Mouse (Mus musculus) ovary, postnatal 36 days (tissue): Measurements from ENCODE around the gene Atp1a2.

Experiments used
- DNase-seq: peaks from one replicate; pipeline ENCODE4 v3.0.0; 2022; ENCODE audit warnings: low spot score, mixed read lengths

Atp1a2 gene

DNA sequence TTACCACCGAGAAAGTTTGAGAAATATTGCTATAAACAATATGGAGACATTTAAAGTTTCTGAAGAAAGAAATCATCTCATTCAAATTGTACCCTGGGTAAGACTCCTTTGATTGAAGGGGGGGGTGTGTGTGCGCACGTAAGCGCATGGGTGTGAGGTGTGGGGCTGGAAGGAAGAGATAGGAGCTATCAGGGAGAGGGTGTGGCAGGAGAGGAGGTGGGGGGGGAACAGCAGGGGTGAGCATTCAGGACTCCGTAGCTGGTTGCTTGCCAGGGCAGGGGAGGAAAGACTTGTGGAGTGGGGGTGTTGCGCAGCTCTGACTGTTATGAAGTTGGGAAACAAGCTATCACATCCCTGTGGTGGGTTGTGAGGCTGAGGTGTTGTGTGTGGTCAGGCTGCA is 6.6 kb upstream of the Atp1a2 start:
- no peak for DNase-seq

DNA sequence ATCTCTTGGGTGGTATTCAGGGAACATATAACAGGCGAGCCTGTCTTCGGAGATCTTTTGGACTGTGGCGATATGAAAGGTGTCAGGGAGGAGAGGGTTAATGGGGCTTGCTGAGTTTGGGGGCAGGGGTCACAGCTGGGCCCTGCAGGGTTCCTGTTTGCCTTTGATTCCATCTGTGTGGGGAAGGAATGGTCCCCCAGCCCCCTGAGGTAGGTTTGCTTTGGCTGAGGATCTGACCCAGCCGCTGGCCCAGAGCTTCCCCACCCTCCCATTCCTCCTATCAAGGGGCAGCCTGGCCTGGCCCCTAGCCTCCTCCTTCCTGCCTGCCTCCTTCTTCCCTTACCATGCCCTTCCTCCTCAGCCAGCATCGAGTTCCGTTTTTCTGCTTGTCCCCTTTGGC is 5.0 kb upstream of the Atp1a2 start:
- DNase-seq, result no peak

DNA sequence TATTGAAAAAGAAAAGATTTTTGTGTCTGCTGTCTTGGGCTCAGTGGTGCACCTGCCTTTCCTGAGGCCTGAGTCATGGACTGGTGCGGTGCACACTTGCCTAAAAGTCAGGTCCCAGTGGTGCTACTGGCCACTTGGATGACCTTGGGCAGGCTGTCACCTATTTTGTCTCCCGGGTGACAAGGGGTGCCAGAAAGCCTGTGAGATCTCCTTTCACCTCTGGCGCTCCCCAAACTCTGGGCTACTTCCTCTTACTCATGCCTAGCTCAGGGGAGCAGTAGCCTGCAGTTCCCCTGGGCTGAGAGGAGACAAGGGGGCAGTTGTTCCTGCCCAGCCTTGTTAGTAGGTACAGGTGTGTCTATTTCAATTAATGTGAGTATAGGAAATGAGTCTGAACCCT is 4.4 kb upstream of the Atp1a2 start:
- no peak for DNase-seq

GRCm38 (mm10) chr1:172301180-172301579 is 3.3 kb upstream of the Atp1a2 start:
- no peak for DNase-seq

DNA sequence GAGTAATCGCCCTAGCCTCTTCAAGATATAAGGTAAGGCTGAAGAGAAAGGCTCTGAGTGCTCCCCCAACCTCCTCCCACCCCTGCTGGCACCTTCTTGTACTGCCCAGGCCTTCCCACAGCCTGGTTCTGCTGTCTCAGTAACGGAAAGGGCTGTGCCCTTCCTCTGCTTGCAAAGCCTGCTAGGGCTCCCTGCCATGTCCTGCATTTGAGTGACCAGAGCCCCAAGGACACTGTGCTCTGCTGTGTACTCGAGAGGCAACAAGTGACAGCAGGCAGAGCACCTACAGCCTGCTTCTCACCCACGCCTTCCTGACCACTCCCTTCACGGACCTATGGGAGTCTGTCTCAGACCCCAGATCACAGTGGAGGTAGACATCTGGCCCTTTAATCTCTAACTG is 2.4 kb upstream of the Atp1a2 start:
- DNase-seq, result no peak

DNA sequence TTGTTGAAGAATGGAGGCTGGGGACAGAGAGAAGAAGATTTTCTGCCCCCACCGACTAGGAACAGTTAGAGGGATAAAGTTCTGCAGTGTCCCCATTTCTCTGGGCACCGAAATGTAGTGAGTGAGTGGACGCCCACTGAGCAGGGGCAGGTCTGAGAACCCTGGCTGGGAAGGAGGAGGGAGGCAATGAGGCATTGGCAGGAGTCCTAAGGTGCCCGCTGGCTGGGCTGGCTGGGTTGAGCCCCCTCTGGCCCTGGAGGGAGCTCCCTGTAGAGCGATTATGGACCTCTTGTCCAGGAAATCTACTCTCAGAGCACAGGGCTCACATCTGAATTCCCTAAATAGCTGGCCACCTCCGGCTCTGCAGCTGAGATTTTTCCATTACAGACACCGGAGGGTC is 1.7 kb upstream of the Atp1a2 start:
- DNase-seq, result no peak

- DNase-seq, result no peak
Observed at GRCm38 (mm10) chr1:172296816-172297510, 901 bp downstream of the Atp1a2 start.

- DNase-seq, result peak; percentile 30
Observed at GRCm38 (mm10) chr1:172295751-172296197, 2.1 kb downstream of the Atp1a2 start.

DNA sequence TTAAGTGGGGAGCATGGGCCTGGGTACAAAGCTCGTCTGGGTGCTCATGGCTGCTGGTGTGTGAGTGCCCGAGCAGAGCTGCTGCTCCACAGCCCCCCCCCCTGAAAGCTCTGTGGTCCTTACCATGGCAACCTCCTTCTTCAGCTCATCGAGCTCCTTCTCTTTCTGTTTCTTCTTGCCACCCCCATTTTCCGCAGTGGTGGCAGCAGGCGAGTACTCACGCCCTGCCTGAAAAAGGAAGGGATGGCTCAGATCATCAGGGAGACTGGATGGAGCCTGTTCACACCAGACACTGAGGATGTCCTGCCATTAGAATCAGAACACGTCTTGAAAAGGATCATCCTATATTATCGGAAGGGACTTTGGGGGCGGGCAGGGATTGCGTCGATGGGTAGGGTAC is 4.4 kb downstream of the Atp1a2 start:
- no peak for DNase-seq

- no peak for DNase-seq
Observed at GRCm38 (mm10) chr1:172292880-172293279, 5.0 kb downstream of the Atp1a2 start.

DNA sequence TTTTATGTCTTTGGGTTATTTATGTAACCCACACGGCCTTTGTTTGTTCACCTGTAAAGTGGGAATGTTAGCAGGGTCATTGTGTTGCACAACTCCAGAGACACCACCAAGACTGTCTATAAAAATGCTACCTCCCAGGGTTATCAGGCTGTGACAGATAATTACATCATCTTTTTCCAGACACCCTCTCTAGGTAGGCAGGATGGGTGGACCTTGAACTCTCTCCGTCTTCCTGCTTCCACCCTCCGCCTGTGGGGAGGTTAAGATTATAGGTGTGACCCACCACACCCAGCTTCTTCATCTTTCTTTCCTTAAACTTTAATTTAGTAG is 8.3 kb downstream of the Atp1a2 start:
- DNase-seq, result no peak

DNA sequence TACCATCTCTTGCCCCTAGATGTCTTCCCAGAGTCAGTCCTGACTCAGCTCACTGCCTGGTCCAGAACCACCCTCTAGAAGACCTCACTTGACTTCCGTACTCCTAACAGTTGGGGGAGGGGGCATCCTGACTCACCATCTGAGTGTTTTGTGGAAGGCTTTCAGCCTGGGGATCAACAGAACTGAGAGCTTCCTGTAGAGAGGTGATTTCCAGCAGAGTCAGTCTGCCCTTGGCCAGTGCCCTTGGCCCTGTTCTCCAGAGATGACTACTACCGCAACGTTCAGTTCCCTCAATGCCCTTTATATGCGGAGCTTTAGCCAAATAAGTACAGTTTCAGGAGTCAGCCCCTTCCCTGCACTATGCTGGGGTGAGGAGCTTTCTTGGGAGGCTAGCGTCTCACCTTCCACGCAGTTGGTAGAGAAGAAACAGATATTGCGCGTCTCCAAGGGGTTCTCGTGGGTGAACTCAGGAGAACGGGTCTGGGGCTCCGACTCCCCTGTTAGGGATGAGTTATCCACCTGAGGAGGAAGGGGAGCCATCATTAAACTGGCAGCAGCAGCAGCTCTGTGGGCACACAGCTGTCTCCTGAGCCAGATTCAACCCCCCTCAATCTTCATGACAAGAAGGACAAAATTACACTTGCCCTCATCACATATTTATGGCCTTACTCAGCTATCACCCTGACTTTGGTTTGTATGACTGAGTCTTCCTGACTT is 8.8 kb downstream of the Atp1a2 start:
- DNase-seq, result no peak

GRCm38 (mm10) chr1:172286740-172287139 is 11.1 kb downstream of the Atp1a2 start:
- DNase-seq, result no peak

DNA sequence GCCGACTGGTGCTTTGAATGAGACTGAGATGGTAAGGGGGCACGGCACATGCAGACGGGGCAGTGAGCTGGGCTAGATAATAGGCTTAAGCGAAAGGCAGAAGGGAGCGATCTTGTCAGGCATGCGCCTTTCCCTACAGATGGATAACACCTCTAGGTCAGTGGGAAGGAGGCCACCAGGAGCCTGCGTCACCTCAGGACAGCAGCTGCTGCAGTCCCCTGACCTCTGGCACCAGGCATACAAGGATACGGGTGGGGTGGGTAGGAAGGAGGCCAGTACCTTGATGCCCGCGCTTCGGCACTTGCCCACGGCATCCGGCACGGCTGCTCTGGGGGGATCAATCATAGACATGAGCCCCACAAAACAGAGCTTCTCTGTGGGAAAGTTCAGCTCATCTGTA is 13.6 kb downstream of the Atp1a2 start:
- no peak for DNase-seq

DNA sequence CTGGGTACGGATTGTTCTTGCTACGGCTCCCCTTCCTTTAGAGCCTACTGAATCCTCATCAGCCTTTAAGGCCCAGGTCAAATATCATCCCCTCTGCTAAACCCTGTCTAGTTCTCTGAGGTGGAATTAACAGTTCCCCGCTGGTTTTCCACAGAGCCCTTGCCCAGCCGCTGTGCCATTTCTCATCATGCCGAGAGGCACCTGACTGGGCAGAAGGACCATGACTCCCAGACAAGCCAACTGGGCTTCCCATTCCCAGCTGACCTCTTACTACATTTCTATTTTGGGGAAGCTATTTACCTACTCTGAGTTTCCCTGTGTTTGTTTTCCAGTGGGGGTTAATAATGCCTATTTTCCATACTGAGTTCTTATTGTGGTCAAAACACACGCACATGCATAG is 14.8 kb downstream of the Atp1a2 start:
- DNase-seq, result no peak

DNA sequence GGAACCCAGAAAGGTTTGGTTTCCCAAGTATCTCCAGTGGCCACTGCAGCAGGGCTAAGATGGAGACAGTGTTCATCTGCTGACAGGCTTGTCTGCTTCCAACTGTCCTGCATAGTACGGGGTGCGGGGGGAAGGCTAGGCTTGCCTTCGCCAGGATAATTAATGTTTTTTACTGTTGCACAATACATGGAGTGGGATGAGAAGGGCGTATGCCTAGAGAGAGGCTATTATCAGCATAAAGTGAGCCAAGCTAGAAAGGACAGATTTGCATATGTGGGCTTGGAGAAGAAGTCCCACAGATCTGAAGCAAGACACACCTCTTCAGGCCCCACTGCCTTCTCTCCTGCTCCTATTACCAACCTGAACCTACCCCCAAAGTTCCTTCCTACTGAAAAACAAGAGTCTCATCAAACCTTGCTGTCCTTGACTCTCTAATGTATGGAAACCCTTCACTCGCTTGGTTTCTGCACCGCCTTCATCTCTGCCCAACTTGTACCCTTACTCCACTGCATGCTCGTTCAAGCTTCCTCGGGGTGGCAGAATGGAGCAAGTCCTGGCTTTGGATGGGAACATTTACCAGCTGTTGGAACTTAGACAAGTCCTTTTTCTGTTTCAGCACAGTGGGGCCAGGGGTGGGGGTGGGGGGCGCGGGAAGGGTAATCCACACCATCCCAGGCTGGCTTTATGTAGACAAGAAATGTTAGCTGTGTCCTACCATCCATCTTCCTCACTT is 16.2 kb downstream of the Atp1a2 start:
- no peak for DNase-seq

DNA sequence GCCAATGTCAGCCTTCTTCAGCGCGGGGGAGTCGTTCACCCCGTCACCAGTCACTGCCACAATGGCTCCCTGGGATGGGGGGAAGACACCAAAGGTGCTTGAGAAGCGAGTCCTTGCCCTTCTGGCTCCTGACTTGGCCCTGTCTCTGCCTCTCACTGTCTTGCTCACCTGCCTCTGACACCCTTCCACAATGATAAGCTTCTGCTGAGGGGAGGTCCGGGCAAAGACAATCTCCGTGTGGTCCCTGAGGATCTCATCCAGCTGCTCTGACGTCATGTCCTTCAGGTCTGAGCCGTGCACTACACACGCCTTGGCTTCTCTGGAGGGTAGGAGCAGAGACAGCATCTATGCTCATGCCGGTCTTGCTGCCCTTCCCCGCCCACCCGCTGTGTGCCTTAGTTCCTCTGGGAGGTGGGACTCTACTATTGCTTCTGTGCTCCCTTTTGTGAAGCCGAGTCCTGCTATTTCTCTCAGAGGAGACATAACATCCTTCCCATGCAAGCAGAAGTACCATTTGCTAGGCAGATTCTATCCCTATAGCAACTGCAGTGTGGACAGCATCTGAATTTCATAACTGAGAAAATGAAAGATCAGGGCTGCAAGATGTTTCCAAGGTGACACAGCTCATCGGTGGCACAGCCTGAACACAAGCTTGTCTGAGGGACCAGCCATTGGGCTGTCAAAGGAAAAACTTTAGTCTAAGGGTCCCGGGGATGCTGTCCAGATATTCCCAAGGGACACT is 17.9 kb downstream of the Atp1a2 start:
- DNase-seq, result no peak

- DNase-seq, result no peak
Observed at GRCm38 (mm10) chr1:172278328-172278727, 19.5 kb downstream of the Atp1a2 start.

- no peak for DNase-seq
Observed at GRCm38 (mm10) chr1:172277172-172277571, 20.7 kb downstream of the Atp1a2 start.

- no peak for DNase-seq
Observed at GRCm38 (mm10) chr1:172274547-172274946, 23.3 kb downstream of the Atp1a2 start.

DNA sequence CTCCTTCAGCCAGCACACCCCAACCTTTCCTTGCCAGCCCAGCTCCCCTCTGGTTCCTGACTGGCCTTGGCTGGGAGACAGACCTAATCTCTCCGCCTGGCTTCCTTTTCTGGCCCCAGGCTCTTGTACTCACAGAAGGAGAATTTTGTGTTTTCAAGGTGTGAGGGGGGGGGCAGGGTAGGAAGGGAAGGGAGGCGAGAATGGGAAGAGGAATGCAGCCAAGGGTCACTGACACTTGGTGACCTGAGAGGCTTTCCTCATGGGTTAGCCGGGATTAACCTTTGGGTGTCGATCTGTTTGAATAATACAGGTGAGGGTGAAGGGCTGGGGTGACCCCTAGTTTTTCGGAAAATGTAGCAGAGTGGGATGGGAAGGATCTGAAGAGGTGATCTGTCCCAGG is 23.7 kb downstream of the Atp1a2 start:
- DNase-seq, result no peak

DNA sequence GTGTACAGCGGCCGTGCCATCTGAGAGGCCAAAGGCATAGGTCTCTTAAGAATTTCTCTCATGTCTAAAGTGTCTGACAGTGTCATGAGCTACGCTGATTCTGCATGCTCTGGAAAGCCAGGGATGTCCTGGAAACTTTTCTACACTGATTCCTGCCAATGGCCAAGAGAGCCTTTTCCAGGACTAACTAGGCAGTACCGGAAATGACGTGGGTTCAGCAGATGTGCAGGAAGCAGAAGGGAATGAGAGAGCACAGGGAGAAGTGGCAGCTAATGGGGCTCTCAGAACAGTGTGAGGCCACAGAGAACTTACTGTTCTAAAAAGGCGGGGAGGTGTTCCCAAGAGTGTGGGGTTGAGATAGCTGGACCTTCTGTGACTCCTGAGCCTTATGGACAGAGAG is 24.5 kb downstream of the Atp1a2 start:
- DNase-seq, result no peak

DNA sequence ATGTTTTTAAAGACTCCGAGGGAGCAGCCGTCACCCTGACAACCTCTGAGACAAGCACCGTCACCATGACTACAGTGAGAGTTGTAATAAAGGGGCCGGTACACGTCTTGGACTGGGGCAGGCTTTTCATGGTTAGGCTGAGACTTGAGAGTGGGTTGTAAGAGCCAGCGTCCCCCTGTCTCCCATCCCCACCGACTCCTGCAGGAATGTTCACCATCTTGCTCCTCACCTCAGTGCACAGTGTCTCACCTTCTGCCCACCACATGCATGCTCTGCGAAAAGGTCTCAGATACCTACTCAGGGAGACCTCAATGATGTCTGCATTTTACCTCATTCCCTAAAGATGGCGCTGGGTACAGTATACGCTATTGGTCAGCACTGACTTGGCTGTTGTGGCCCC is 26.1 kb downstream of the Atp1a2 start:
- DNase-seq, result no peak
